Mouse (Mus musculus) embryo, embryonic 9.5 days (tissue): ENCODE data around the gene App.

ENCODE experiments used
- DNase-seq: peaks from one replicate; pipeline ENCODE4 v3.0.0-alpha.2; 2017; ENCODE audit errors: extremely low spot score

The App gene

DNA sequence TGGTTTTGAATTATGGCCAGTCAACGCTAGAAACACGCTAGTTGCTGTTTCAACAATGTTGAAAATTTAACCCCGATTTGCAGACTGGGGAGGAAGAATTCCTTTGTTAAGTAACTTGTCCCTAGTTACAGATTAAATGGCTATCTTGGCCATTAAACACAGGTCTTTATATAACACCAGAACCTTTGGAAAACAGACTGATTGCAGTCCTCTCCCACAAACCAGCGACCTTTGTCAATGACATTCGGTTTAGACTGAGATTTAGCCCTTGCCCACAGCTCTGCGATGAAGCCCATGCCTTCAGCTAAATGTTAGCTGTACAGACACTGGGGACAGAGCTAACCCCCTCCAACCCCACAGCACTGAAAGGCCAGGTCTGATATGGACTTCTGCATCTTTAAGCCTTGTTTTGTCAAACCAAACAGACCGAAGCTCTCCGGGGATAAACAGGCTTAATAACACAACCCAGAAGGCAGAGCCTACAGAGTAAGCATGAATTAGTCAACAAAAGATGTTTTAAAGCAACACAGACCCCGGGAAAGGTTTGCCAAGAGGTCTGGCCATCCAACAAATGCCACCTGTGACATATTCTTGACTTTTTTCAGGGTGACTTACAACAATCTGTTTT lies 152.8 kb downstream of the App start:
- no peak for DNase-seq

DNA sequence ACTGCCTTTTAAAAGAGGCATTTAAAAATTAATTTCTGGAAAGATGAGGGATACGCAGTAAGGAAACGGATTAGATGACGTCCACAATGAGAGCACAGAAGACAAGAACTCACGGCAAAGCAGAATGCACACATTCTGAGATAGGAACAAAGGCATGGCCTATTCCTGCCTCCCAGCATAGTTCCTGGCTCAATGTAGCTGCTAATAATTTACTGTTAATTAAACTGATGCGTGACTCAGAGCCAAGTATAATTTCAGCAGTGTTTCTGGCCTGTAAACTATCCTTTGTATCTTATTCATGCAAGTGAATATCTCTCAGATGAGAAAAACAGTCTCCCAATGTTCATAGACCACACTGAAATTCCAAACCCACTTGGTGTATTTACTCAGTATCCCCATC lies 154.3 kb downstream of the App start:
- no peak for DNase-seq

DNA sequence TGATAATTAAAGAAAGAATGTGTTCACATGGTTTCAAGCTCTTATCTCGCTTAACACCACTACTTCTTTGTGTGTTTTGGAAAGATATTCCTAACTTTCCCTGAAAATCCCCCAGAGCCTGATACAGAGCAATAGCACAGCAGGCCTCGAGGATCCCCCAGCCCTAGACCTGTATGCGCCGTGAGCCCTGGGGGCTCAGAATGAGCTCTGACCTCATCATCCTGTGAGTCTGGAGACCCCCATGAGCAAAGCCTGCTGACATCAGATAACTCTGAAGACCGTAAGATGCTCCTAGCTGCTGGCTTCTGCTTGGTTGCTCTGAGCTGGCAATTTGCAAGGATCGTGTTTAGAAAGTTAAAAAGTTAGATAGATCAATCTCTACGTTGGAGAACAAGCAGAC lies 155.7 kb downstream of the App start:
- DNase-seq: no peak

DNA sequence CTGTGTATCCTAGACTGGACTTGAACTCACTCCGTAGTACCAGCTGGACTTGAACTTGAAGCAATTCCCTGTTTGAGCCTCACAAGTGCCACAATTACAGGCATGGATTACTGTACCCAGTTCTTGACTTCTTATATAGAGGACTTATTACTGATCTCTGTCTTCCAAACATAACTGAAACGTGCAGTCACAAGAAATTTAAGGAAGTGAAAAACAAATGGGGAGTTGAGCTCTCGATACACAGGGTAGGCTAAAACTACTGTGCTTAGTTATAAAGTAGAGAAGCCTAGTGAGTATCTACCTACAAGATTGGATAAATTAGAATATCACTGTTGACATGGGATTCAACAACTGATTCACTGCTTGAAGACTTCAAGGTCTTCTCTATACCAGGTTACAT lies 160.9 kb downstream of the App start:
- DNase-seq: no peak

DNA sequence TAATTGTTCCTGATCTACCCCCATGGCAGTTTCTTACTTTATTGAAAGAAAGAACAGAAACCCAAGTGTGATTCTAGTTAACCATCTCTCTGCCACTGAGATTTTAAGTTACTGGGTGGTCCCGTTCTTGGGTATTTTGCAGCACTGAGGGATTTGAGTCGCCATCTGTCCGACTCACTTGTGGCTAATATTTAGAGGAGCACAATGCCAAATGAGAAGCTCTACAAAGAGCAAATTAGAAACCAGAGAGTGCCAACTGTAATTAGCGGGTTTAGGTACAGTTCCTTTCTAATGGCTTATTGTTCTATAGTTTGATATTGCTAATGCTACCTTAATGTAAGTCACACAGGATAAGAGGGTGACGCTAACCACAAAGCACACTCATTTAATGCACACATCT lies 161.4 kb downstream of the App start:
- DNase-seq: no peak

DNA sequence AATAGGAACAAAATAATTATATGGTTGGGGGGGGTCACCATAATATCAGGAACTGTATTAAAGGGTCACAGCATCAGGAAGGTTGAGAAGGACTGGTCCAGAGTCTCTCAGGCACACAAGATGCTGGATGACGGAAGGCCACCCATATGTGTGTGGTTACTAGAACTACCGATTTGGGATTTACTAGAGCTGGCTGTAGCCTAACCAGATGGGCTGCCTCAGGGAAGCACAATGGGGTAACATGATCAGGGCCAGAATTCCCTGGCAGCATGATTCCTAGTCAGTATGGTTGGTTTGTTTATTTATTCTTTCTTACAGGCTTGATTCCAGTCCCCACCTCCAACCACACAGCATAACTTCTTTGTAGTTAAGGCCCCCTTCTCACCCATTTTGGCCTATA lies 162.9 kb downstream of the App start:
- no peak for DNase-seq

DNA sequence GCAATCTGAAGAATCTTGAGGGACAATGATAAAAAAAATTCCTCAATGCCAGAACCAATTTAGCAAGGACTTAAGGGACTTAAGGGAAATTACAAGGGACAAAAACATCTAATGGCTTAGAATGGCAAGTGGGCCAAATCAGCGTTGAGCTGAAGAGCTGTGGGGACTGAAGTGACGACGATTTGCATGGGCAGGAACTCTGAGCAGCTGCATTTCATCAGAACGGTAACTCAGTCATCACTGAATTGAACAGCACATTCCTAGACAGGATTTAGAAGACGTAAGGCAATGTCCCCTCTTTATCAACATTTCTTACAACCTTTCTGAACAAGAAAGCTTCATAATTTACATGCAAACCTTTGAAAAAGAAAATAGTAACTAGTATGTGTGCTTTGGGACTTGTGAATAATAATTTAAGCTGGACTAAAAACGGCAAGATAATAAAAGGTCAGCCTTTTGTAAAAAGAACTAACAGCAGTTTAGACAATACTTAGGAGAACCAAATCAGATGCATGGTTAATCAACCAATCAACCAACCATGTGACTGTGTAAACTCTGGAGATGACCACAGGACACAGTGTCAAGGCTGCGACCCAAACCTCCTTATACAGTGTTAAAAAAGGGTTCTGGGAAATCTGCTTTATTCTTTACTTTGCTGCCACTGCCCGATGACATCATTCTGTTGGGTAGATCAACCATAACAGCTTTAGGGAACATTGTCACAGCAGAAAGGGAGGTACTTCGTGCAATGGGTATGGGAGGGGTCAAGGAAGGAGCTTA lies 164.5 kb downstream of the App start:
- DNase-seq: no peak

DNA sequence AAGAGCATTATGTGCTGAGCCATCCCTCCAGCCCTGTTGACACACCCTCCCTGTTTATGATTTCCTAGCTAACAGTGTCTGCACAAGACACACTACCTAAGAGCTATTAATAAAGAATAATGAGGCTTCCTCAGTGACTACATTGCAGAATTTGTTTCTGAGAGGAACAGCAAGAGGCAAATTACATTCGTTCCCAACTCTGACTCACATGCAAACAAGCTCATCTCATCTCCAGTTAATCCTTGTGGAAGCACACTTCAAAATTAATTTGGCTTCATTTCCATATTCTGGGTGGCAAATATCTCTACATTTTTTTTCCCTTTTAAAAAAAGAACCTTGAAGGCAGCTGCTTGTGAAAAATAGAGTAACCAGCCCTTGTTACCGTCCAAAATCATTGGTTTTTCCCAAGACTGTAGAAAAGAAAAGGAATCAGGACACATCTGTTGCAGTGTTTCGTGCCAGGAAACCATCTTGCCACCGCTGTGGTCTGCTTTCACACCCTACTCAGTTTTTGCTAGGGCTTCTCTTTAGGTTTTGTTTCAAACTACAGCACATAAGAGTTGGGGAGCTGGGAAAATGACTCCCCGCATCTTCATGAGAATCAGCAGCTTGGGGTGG lies 171.5 kb downstream of the App start:
- DNase-seq: no peak

DNA sequence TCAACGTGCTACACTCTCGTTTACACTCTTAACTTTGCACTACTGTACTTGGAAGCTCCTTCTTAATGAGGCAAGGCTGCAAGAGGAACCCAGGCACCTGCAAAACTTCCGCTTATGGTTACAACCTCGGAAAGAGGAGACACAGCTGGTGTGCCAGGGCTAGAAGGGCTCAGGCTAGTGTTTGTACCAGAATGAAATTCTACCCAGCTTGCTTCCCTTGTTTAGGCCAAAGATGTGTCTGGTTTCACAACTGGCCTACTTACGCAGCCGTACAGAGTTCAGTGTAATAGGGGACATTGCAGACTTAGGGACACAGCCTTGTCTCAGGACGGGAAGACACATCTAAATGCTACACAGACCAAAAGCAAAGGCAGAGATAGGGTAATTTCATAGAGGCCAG lies 173.3 kb downstream of the App start:
- DNase-seq: no peak

DNA sequence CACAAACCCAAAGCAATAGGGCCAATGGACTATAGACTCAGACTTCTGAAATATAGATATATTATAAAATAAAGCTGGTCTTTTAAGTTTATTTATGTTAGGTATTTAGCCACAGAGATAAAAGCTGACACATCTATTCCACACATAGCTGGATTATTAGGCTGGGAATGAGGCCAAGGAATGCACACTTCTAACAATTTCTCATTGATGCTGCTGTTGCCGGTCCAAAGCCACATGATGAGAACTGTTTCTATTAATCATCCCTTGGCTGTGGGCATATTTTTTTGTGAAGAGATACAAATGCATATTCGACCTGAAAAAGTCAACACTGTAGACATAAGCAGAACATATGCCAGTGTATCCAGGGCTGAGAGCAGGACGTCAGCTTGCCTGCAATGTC lies 176.0 kb downstream of the App start:
- DNase-seq: no peak

DNA sequence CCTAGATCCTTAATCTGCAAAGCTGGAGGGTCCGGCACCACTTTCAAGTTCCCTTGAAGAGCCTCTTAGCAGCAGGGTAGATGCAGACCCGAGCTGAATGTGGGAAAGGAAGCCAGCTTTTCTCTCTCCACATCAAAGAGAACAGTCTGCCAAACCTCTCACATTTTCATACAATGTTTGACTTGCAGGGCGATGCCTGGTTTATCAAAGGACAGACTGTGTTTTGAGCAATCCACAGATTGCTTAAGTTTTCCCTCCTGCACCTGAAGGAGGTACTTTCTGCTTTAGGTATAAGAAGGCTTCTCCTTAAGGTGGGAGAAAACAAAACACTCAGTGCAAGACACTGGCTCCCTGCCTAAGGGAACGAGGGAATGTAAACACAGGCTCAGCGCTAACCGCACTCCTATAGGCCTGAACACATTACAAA lies 178.1 kb downstream of the App start:
- DNase-seq: no peak

DNA sequence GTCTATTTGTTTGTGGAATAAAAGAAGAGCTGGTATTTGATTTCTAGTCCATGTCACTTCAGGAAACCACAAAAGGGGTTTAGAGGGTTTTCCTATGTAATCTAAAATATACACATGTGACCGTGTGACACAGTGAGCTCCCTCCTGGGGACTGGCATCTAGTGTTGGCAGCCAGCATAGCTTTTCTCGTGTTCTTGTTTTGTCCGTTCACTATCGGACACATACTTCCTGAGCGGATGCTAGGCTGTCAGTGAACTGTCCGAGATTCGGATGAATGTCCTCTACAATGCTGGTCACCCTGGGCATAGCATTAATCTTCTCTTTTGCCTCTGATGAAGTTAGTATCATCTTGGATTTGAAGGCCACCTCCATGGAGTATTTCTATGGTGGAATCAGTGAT lies 180.7 kb downstream of the App start:
- DNase-seq: no peak

DNA sequence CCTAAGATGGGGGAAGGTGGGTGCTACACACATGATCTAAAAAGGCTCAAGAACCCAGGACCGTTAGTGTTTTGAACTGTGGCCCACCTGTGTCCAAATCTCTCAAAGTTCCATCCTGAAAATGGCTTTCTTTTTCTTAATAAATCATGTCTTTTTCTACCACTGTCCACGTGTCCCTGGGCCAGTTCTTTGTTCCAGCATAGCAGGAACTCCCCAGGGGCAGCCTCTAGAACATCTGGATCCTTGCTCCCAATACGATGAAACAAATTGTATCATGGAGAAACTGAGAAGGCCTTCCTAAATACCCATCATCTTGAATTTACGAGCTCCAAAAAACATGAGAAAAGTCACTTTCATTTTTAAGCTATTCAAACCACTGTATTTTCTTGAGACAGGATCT lies 182.6 kb downstream of the App start:
- DNase-seq: no peak

DNA sequence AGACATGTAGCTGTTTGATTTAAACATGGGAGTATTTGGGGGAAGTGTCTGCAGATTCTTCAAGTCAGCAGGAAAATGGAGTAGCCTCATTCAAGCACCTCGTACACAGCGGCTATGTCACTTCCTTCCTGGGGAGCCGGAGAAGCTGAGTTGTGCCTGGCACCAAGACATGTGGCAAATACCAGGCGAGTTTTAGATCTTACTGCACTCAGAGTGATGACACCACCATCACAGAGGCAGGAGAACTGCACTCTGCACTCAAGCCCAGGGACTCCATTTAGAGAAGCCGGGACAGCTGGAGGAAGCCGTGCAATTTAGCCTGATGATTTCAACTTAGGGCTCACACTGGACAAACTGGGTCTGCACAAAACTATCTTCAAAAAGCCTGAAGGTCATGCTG lies 183.6 kb downstream of the App start:
- no peak for DNase-seq

DNA sequence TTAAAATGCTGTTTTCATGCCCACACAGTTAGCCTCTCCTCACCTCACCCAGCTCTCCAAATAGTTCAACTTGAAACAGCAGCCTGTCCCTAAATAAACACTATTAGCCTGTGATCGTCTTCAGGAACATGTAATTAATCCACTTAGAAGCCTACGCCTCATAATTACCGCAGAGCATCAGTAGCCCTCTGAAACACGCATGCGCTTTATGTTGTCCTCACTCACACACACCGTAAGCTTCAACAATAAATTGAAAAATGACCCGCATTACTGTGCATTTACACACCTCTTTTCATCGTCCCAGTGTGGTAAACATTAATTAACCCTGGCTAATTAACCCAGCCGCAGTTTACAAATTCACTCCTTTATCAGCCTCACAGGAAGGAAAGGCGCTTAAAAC lies 184.1 kb downstream of the App start:
- DNase-seq: no peak

DNA sequence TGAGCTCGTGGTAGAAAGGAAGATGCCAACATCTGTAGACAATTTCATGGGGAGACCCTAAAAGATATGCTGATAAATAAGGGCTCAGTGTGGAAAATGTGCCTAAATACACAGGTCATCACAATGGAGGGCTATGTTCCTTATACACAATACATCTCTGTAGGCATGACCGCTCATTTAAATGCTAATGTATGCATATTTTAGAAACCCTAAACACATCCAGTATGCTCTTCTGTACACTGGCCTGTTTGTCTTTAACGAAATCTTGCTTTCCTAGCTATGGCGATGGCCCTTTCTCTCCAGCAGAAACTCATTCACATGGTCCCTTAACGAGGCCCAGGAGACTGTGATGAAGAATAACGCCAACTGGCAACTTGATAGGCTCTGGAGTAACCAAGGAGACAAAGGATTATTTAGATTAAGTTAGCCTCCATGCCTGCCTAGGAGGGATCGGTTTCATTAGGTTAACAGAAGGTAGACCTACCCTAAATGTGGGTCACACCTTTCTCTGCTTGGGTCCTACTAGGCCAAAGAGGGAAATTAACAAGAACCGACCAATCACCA lies 185.8 kb downstream of the App start:
- DNase-seq: no peak

DNA sequence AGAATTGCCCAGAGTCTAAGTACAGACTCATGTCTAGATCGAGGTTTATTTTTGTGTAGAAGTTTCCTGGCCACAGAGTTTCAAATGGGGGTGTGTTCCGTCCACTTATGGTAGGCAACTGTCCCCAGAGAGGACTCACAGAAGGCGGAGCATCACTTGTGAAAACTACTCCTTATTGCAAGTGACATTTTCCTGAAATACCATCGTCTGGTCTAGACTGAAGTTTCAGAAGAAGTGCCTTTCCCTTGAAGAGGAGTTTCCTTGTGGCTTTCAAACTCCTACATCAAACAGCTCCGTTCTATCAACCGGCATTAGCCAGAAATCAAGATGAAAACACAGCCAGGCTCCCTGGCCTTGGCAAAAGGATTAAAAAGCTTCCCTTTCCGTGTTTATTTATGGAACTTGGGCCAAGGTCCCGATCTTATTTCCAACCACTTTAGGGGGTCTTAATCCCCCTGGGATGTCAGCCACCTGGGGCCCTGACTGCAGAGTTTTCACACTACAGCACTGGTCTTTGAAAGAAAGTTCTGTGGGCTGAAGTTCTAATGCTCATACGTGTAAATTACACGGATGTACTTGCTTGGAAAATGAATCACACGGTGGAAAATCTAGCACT lies 187.4 kb downstream of the App start:
- DNase-seq: no peak

DNA sequence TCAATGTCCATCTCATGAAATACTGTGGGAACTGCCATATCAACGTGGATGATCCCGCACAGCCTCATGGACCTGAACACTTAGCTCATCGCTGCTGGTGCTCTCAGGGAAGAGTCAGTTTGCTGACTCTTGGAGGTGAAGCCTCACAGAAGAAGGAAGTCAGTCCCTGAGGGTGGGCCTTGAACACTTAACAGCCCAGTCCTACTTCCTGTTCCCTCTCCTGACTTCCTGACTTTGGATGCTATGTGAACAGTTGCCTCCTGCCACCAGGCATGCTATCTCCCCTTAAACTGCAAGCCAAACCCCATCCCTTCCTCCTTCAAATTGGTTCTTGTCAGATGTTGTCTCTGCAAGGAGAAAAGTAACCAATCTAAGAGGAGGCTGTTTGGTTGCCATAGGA lies 188.2 kb downstream of the App start:
- DNase-seq: no peak

DNA sequence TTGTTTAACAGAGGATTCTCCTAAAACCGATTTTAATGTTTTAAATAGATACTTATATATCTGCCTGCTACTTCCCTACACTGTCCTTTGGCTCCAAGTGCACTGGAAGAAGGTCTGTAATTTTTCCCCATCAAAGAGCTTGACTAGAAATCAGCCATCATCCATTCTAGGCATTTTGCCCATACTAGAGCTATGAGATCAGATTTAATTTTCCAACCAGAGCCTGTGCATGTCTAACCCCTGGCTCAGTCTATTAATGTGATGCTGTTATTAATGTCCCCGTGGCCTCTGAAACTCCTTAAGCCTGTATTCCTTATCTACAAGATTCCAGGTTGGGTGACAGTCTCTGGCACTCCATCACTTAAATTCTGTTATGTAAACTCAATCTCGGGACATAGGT lies 190.1 kb downstream of the App start:
- DNase-seq: no peak

DNA sequence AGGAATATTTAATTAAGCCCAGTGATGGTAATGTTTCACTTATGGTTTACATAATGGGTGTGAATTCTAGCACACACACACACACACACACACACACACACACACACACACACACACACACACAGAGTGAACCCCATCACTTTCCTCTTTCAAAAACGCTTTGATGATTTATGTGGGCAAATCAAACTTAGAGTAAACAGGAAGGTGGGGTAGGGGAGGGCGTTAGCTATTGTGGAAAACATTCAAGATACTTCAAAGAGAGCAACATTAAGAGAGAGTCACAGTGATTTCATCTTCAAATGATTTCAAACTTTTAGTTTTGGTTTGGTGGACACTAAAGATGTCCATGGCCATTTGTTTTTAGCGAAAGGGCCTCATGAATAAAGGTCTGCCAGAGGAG lies 191.0 kb downstream of the App start:
- DNase-seq: no peak

DNA sequence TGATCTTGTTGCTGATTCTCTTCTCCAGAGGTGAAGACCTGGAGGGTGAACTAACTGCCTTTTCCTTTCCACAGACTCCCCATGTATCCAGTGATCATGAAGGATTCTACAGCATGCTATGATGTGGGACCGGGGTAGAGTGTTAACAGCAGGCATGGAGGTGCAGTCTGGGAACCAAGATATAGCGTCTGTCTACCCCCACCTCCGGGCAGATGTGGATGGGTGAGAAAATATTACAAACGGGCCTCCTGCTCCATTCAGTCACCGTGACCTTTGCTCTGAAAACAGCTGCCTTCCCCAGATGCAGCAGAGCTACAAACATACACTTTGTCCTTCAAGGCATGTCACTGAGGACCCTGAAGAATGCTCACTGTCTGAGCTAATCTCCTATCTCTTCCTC lies 195.0 kb downstream of the App start:
- DNase-seq: no peak

DNA sequence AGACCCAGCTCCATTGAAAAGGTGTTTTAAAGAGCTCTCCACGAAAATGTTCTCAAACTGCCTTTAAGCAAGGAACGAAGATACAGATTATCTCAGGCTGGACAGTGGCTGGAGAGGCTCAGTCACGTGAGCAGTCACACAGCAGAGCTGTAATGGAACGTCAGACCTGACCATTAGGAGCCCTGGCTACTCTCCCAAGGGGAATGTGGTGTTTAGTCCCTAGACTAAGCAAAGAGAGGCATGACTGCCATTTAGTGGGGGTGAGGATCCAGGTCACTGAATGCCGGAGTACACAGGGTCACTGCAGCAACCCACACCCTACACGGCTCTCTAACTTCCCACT lies 199.4 kb downstream of the App start:
- no peak for DNase-seq
